Mouse (Mus musculus) WW6 (cell line): ENCODE measurements around the gene Fam173a.
"Not testable (repeated sequence)": the region's sequence is repeated elsewhere in the genome, so short reads cannot be mapped to it uniquely, and the experiment has no call there.

Experiments
- DNase-seq: peaks from one replicate; pipeline ENCODE4 v3.0.0-alpha.2; 2013; ENCODE audit warnings: low read depth, low spot score

Fam173a gene

DNA sequence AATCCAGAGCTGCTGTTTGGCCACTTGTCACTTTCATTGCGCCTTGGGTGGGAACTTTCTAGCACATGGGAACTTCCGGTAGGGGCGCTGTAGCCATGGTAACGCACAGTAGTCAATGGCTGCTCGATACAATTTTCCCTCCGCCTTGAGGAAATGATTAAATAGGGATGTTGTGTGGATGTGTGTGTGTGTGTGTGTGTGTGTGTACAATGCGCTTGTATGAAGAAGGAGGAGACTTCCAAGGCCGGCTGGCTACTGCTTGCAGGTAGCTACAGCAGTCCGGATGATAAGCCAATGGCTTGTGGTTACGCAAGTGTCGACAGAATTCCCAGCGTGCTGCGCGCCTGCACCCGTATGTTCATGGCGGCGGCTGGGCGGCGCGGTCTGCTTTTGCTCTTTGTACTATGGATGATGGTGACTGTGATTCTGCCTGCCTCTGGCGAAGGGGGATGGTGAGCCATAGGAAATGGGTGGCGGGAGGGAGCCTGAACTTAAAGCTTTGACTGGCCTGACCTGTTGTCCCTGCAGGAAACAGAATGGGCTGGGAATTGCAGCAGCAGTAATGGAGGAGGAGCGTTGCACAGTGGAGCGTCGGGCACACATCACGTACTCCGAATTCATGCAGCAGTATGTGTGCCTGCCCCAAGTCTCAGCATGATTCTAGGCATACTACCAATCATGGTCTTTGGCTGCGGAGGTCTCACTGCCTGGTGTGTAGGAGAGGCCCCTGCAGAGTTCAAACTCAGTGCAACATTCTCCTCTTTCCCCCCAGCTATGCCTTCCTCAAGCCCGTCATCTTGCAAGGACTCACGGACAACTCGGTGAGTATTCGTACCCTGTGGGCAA is 36.2 kb upstream of the Fam173a start, which contains the start of gene Jmjd8:
TSS of gene Jmjd8 (plus strand) at position 156 of the 846 bp plus-strand sequence.
- no peak for DNase-seq

- no peak for DNase-seq
These were observed 35.5 kb upstream of the Fam173a start for GRCm38 (mm10) chr17:25828223-25828594.

- no peak for DNase-seq
These were observed 35.0 kb upstream of the Fam173a start for GRCm38 (mm10) chr17:25827546-25828222.

DNA sequence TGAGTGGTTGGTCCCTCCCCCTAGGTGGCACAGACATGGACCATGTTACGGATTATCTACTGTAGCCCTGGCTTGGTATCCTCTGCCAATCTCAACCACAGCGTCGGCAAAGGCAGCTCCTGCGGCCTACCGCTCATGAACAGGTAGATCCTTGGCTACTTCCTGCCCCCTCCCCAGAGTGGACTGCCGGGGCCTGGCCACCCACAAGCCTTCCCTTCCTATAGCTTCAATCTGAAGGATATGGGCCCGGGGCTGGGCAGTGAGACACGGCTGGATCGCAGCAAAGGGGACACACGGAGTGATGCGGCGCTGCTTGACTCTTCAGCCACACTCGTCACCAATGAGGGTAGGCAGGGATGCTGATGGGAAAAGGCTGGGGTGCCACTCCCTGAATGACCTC is 34.3 kb upstream of the Fam173a start:
- no peak for DNase-seq

- DNase-seq = no peak
These were observed 33.4 kb upstream of the Fam173a start for GRCm38 (mm10) chr17:25825984-25826570.

DNA sequence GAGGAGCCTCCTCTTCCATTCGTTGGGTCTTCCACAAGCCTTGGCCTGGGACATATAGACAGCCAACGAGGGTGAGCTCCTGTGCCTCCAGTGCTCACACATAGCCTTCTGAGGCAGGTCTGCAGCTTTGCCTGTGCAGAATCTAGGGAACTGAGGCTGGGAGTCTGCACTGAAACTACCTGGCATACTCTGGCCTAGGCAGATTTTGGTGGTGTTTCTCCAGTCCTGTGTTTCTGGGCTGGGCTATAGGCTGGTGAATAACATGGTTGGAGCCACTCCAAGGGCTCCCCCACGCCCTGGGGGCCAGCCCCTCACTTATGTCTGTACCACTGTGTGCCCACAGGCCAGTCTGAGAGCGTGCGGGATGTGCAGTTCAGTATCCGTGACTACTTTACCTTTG is 32.6 kb upstream of the Fam173a start:
- no peak for DNase-seq

DNA sequence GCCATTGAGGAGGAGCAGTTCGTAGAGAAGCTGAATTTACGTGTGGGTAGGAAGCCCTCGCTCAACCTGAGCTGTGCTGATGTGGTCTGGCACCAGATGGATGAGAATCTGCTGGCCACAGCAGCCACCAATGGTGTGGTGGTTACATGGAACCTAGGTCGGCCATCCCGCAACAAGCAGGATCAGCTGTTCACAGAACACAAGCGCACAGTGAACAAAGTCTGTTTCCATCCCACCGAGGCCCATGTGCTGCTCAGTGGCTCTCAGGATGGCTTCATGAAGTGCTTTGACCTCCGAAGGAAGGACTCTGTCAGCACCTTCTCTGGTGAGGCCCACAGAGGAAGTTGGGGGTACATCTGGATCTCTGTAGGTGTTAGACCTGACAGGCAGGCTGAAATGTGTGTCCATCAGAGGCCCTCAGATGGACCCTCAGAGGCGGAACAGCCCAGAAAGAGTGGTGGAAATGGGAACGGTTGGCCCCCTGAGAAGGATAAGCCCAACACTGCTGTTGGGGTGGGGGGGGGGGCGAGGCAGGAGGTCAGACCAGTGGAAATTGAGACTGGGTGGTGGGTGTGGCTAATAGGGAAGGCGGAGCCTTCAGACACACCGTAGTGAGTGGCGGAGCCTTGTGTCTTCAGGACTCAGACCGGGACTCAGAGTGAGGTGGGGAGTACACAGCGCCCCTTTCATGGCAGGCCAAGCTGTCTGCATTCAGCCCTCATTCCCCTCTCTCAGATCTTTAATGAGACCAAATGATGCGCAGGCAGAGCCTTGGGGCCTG is 31.9 kb upstream of the Fam173a start:
- DNase-seq = no peak

DNA sequence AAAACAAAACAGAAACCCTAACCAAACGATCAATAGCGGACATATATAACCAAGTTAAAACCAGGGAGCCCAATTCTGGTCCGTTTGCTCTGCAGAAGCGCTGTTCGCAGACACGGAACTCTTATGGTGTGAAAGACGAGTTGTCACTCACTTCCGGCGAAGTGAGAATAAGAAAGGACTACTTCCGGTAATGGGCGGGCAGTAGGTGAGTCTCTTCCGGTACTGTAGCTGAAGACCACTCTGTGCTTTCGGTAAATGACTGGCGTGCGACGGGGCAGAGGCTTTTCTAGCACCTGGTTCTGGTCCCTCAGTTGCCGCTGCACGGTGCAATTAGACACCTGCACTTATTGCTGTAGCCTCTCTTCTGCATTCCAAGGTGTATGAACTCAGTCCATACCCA is 30.8 kb upstream of the Fam173a start, which contains the start of gene Wdr24:
TSS of gene Wdr24 (plus strand) at position 176 of the 400 bp plus-strand sequence.
- no peak for DNase-seq

- DNase-seq = no peak
These were observed 26.4 kb upstream of the Fam173a start for GRCm38 (mm10) chr17:25818851-25819780.

DNA sequence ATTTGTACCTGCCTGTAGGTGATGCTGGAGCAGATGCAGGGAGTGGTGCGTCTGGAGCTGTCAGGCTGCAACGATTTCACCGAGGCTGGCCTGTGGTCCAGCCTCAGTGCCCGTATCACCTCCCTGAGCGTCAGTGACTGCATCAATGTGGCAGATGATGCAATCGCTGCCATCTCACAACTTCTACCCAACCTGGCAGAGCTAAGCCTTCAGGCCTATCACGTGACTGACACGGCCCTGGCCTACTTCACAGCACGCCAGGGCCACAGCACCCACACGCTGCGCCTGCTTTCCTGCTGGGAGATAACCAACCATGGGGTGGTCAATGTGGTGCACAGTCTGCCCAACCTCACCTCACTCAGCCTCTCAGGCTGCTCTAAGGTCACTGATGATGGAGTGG is 25.0 kb upstream of the Fam173a start:
- DNase-seq = no peak

GRCm38 (mm10) chr17:25813471-25813870 is 20.8 kb upstream of the Fam173a start:
- DNase-seq = no peak

GRCm38 (mm10) chr17:25810890-25811289 is 18.2 kb upstream of the Fam173a start:
- no peak for DNase-seq

DNA sequence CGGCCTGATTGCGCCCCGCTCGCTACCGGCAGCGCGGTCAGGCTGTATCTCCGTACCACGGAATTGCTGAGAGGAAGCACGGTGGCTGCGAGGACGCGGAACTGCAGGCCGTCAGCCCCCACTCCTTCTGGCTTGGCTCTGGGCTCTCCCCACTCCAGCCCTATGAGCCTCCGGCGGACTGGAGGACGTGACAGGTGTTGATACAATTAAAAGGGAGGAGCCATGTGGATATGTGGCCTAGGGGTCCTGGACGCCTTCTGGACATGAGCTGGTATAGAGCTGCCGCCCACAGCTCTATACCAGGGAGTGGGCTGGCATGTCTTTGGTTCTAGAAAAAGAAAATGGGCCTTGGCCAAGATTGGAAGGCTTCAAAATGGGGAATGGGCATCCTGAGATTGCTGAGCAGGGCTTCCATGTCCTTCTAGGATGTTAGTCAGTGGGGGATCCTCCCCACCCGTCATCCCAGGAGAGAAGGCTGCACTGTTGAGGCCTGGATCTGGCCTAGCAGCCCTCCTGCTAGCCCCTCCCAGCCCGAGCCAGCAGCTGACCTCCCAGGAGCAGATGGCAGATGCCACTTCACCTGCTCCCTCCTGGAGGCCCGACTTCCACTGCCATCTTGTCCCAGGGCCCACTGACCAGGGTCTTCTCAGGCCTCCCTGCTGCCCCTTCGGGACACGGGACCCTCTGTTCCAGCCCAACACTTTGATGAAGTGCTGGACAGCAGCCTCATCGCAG is 17.1 kb upstream of the Fam173a start:
- no peak for DNase-seq

GRCm38 (mm10) chr17:25808789-25809605 is 16.3 kb upstream of the Fam173a start, which contains the start of gene Fbxl16:
Fbxl16 (plus strand) TSS chr17:25809085.
- no peak for DNase-seq

DNA sequence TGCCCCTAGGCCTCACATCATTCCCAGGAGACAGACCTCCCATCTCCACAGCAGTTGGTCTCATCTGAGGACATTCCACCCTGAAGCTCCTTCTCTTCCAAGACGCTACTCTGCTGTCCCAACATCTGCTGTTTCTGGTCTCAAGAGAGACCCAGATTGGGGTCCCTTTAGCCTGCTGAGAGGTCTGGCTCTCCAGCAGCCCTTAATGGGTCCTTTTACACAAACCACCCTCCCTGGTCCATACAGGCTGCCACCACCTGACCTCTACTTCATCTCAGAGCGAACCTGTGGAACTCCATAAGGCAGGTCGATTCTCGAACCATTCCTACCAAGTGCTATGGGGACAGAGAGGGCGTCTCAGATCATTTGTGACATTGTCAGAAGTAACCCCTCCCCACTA is 15.3 kb upstream of the Fam173a start:
- DNase-seq = no peak

GRCm38 (mm10) chr17:25807452-25807851 is 14.8 kb upstream of the Fam173a start:
- DNase-seq = not testable (repeated sequence)

- DNase-seq = no peak
These were observed 13.8 kb upstream of the Fam173a start for GRCm38 (mm10) chr17:25806507-25806906.

- no peak for DNase-seq
These were observed 10.3 kb upstream of the Fam173a start for GRCm38 (mm10) chr17:25802825-25803517.
